Mouse (Mus musculus) stomach, postnatal 0 days (tissue): Measurements from ENCODE around the gene Tbc1d13.

ENCODE experiments used
- CTCF ChIP-seq: IDR thresholded peaks from 2 replicates; pipeline ENCODE4 v1.5.1; 2016; ENCODE audit warnings: antibody characterized with exemption, low read depth, mild to moderate bottlenecking, moderate library complexity
- EP300 ChIP-seq: optimal IDR thresholded peaks from 2 replicates; pipeline ENCODE3; 2016; ENCODE audit warnings: antibody characterized with exemption

- TF ChIP-seq EP300: no peak
- no peak for TF ChIP-seq CTCF
Measured at GRCm38 (mm10) chr2:30094208-30094588, 39.3 kb upstream of the Tbc1d13 start.
